Mouse (Mus musculus) CH12.LX (cell line): ENCODE measurements at regions not wholly inside any gene's neighbourhood (a gene's known extent, or its start where the extent isn't known, plus 50 kb on each side); places are given as distances from the start of the nearest gene placed in this dataset.

Experiments used
- DNase-seq: peaks from one replicate; pipeline ENCODE4 v3.0.0-alpha.2; 2013; ENCODE audit errors: extremely low read depth
- H3K27ac ChIP-seq: 2 replicates; pipeline ENCODE4 v1.5.1; 2012; ENCODE audit warnings: low read depth, mild to moderate bottlenecking, control low read depth, moderate library complexity; ENCODE audit not compliant: insufficient read depth
- H3K27me3 ChIP-seq: replicated peaks from 2 replicates; pipeline ENCODE3; 2012; ENCODE audit warnings: inconsistent platforms
- H3K36me3 ChIP-seq, 2 experiments: replicated peaks in 1 of 2; 2 replicates each; pipeline versions ENCODE3 to v1.6.1; 2012; ENCODE audit warnings: inconsistent platforms in 1 of 2, low read length in 1 of 2, mild to moderate bottlenecking in 1 of 2, mixed read lengths in 1 of 2, moderate library complexity in 1 of 2; ENCODE audit not compliant: control insufficient read depth in 1 of 2, insufficient read depth in 1 of 2
- H3K4me1 ChIP-seq, 2 experiments: 2 replicates each; pipeline ENCODE4 v1.6.1; 2012; ENCODE audit warnings: inconsistent platforms in 1 of 2, moderate library complexity in 1 of 2; ENCODE audit not compliant: insufficient read depth in 2 of 2, control insufficient read depth in 1 of 2
- H3K4me2 ChIP-seq: 2 replicates; pipeline ENCODE4 v1.6.1; 2012; ENCODE audit warnings: low read depth, mild to moderate bottlenecking, control low read depth; ENCODE audit not compliant: poor library complexity, insufficient read depth, severe bottlenecking
- H3K4me3 ChIP-seq, 3 experiments: fragments of 150-350 bp in 1 of 3; sonication (generic) in 1 of 3; replicated peaks in 1 of 3; 2 replicates each; pipeline versions ENCODE3 to v1.5.1; 2011 to 2012; ENCODE audit warnings: low read depth in 2 of 3, low read length in 2 of 3, mild to moderate bottlenecking in 2 of 3, moderate library complexity in 2 of 3, control low read depth in 1 of 3, improper control_type of control experiment in 1 of 3, inconsistent platforms in 1 of 3, mixed read lengths in 1 of 3; ENCODE audit not compliant: poor library complexity in 1 of 3
- H3K79me2 ChIP-seq: replicated peaks from 2 replicates; pipeline ENCODE4 v1.6.1; 2012; ENCODE audit warnings: mild to moderate bottlenecking, moderate library complexity; ENCODE audit not compliant: control insufficient read depth, poor library complexity, insufficient read depth, severe bottlenecking; ENCODE audit errors: extremely low read depth
- H3K9ac ChIP-seq: 2 replicates; pipeline ENCODE4 v1.6.1; 2012; ENCODE audit warnings: low read depth, mild to moderate bottlenecking, control low read depth, moderate library complexity; ENCODE audit not compliant: insufficient read depth
- H3K9me3 ChIP-seq: replicated peaks from 2 replicates; pipeline ENCODE3; 2012; ENCODE audit warnings: low read length, inconsistent platforms, mixed read lengths
- BHLHE40 ChIP-seq: IDR thresholded peaks from 2 replicates; pipeline ENCODE4 v1.6.1; 2011; ENCODE audit warnings: mild to moderate bottlenecking, low read depth, low read length, improper control_type of control experiment
- CHD1 ChIP-seq: IDR thresholded peaks from 2 replicates; pipeline ENCODE4 v1.6.1; 2012; ENCODE audit warnings: low read depth, low read length, improper control_type of control experiment, inconsistent platforms
- CTCF ChIP-seq, 2 experiments: IDR thresholded peaks in 1 of 2; conservative IDR thresholded peaks in 1 of 2; 2 replicates each; pipeline ENCODE4 v1.5.1; 2011 to 2012; ENCODE audit warnings: low read depth in 2 of 2, low read length in 2 of 2, improper control_type of control experiment in 1 of 2, inconsistent platforms in 1 of 2, mild to moderate bottlenecking in 1 of 2, moderate library complexity in 1 of 2
- ELF1 ChIP-seq: IDR thresholded peaks from 2 replicates; pipeline ENCODE4 v1.6.1; 2014; ENCODE audit warnings: low read depth, mild to moderate bottlenecking, inconsistent platforms, low read length, improper control_type of control experiment
- EP300 ChIP-seq: IDR thresholded peaks from 2 replicates; pipeline ENCODE4 v1.6.1; 2011; ENCODE audit warnings: low read length, improper control_type of control experiment
- GABPA ChIP-seq: IDR thresholded peaks from 2 replicates; pipeline ENCODE4 v1.6.1; 2012; ENCODE audit warnings: low read depth, low read length, improper control_type of control experiment, inconsistent platforms; ENCODE audit not compliant: insufficient replicate concordance
- IRF4 ChIP-seq: IDR thresholded peaks from 2 replicates; pipeline ENCODE4 v1.6.1; 2014; ENCODE audit warnings: low read depth, mild to moderate bottlenecking, inconsistent platforms, low read length, improper control_type of control experiment
- KAT2A ChIP-seq: IDR thresholded peaks from 2 replicates; pipeline ENCODE4 v1.6.1; 2012; ENCODE audit warnings: low read length, improper control_type of control experiment, inconsistent platforms; ENCODE audit not compliant: insufficient replicate concordance
- MAFK ChIP-seq: IDR thresholded peaks from 2 replicates; pipeline ENCODE4 v1.6.1; 2011; ENCODE audit warnings: low read length, improper control_type of control experiment; ENCODE audit not compliant: insufficient replicate concordance
- MEF2A ChIP-seq: IDR thresholded peaks from 2 replicates; pipeline ENCODE4 v1.6.1; 2014; ENCODE audit warnings: low read depth, mild to moderate bottlenecking, inconsistent platforms, low read length, improper control_type of control experiment, borderline replicate concordance
- NELFE ChIP-seq: IDR thresholded peaks from 2 replicates; pipeline ENCODE4 v1.6.1; 2011; ENCODE audit warnings: low read depth, low read length, improper control_type of control experiment
- NRF1 ChIP-seq: IDR thresholded peaks from 2 replicates; pipeline ENCODE4 v1.6.1; 2014; ENCODE audit warnings: low read depth, mild to moderate bottlenecking, inconsistent platforms, low read length, improper control_type of control experiment, moderate library complexity
- PAX5 ChIP-seq: IDR thresholded peaks from 2 replicates; pipeline ENCODE4 v1.6.1; 2012; ENCODE audit warnings: low read length, inconsistent platforms, mixed read lengths
- POLR2A ChIP-seq: IDR thresholded peaks from 2 replicates; pipeline ENCODE4 v1.6.1; 2011; ENCODE audit warnings: low read depth, mild to moderate bottlenecking, improper control_type of control experiment, low read length
- RAD21 ChIP-seq: IDR thresholded peaks from 2 replicates; pipeline ENCODE4 v1.6.1; 2011; ENCODE audit warnings: low read depth, mild to moderate bottlenecking, low read length, improper control_type of control experiment, moderate library complexity
- SIN3A ChIP-seq: IDR thresholded peaks from 2 replicates; pipeline ENCODE4 v1.6.1; 2012; ENCODE audit warnings: low read length, improper control_type of control experiment, inconsistent platforms
- SMC3 ChIP-seq: IDR thresholded peaks from 2 replicates; pipeline ENCODE4 v1.6.1; 2011; ENCODE audit warnings: low read depth, low read length, improper control_type of control experiment
- UBTF ChIP-seq: IDR thresholded peaks from 2 replicates; pipeline ENCODE4 v1.6.1; 2012; ENCODE audit warnings: low read depth, mild to moderate bottlenecking, inconsistent platforms, low read length, improper control_type of control experiment, moderate library complexity
- ZMIZ1 ChIP-seq: IDR thresholded peaks from 2 replicates; pipeline ENCODE4 v1.6.1; 2012; ENCODE audit warnings: low read depth, mild to moderate bottlenecking, inconsistent platforms, low read length, improper control_type of control experiment
- dilution Hi-C: fragments of 300-500 bp; cut with MboI; formaldehyde crosslinking; loops from 2 replicates; pipeline ENCODE4 v1.14.3; 2020; ENCODE audit warnings: low sequenced_read_pairs; ENCODE audit not compliant: extremely low pct_unique_long_range_greater_than_20kb, extremely low pct_ligation_motif_present
- in situ Hi-C: fragments of 300-500 bp; cut with MboI; formaldehyde crosslinking; loops from 3 replicates; pipeline ENCODE4 v1.14.3; 2019; ENCODE audit warnings: low sequenced_read_pairs, low pct_ligation_motif_present, low pct_unique_long_range_greater_than_20kb, mixed read lengths

DNA sequence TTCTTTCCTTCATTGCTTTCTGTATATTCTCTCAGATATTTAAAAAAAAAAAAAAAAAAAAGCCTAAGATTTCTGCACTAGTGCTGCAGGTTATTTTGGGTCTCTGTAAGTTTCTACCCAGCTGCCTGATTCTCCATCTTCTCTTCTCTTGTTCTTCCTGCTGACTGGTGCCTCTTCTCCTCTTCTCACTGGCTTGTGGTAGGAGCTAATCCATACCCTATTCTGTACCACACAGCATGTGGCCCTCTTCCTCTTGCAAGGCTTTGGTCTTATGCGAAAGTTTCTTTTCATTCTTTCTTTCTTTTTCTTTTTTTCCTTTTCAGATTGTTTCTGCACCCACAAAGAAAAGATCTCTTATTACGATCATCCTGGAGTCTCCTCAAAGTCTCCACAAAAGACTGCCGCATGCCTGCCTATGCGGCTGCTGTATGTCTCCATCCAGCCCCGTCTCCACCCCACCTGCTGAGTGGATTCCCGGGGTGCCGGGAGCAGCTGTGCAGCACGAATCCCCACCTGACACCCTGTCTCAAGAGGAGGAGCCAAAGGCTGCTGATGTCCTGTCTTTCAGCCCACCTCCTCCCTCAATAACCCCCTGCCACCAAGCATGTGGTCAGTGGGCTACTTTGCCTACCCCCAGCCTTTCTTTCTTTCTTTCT lies 66.3 kb downstream of the Ythdf1 start:
- H3K4me3 ChIP-seq = no peak overlapping the region
- H3K4me2 ChIP-seq = no peak overlapping the region
- H3K27ac ChIP-seq = no peak overlapping the region
- no peaks in the 10 kb centered on the region for H3K36me3 ChIP-seq
- peaks cover 0 to 3% of the 10 kb centered on the region in 2 experiments; a peak in 1 of 4 replicates for H3K4me1 ChIP-seq
- dilution Hi-C loops = no loop called here
- peaks cover 2% of the 10 kb centered on the region for H3K9me3 ChIP-seq
- H3K27me3 ChIP-seq = peaks cover 85% of the 10 kb centered on the region
- no peak overlapping the region for H3K9ac ChIP-seq
- TF ChIP-seq CTCF (conservative IDR thresholded peaks at IDR 0.05 in 1 of 2, IDR thresholded peaks at IDR 0.05 in 1 of 2; ENCODE audit: low read depth in 2 of 2, low read length in 2 of 2) (no peak), GABPA (no peak), MEF2A (no peak), IRF4 (no peak), RAD21 (no peak), PAX5 (no peak)
- no peak for DNase-seq
- no peaks in the 10 kb centered on the region for H3K79me2 ChIP-seq
- in situ Hi-C loops = no loop called here

GRCm38 (mm10) chr2:180847497-180847896 lies 70.8 kb upstream of the Bhlhe23 start:
- Histone ChIP-seq H3K36me3 (no peaks in the 10 kb centered on the region), H3K4me1 (peaks cover 0 to 3% of the 10 kb centered on the region in 2 experiments; a peak in 1 of 4 replicates), H3K79me2 (no peaks in the 10 kb centered on the region), H3K27me3 (peaks cover 77% of the 10 kb centered on the region), H3K4me2 (no peak overlapping the region), H3K9ac (no peak overlapping the region), H3K4me3 (no peak overlapping the region), H3K27ac (no peak overlapping the region), H3K9me3 (peaks cover 5% of the 10 kb centered on the region)
- no peak for DNase-seq
- TF ChIP-seq ZMIZ1 (no peak), POLR2A (no peak), CHD1 (no peak), SMC3 (no peak), KAT2A (no peak), PAX5 (no peak), NELFE (no peak), NRF1 (no peak), UBTF (no peak), RAD21 (no peak)
- dilution Hi-C loops = no loop called here
- in situ Hi-C loops = no loop called here

- Histone ChIP-seq H3K4me3 (no peak overlapping the region), H3K36me3 (no peaks in the 10 kb centered on the region), H3K27ac (no peak overlapping the region), H3K9me3 (peaks cover 15% of the 10 kb centered on the region), H3K4me1 (no peaks in the 10 kb centered on the region), H3K9ac (no peak overlapping the region), H3K79me2 (no peaks in the 10 kb centered on the region), H3K27me3 (peaks cover 86% of the 10 kb centered on the region), H3K4me2 (no peak overlapping the region)
- dilution Hi-C loops = no loop called here
- TF ChIP-seq RAD21 (no peak), SIN3A (no peak), ELF1 (no peak), BHLHE40 (no peak), MEF2A (no peak), MAFK (no peak), EP300 (no peak)
- in situ Hi-C loops = no loop called here
- DNase-seq = no peak
These were observed 68.3 kb upstream of the Bhlhe23 start for GRCm38 (mm10) chr2:180845011-180845410.
